Mouse (Mus musculus) C2C12 (cell line): ENCODE data around the gene Sdha.

Source experiments
- CTCF ChIP-seq: IDR thresholded peaks from one replicate; pipeline ENCODE4 v1.5.1; 2011; ENCODE audit not compliant: control insufficient read depth, insufficient read depth, insufficient read length
- FOSL1 ChIP-seq: IDR thresholded peaks from one replicate; pipeline ENCODE4 v1.8.0; 2011; ENCODE audit warnings: mild to moderate bottlenecking, low read length; ENCODE audit not compliant: poor library complexity, insufficient read depth, severe bottlenecking
- MAX ChIP-seq: IDR thresholded peaks from one replicate; pipeline ENCODE4 v1.6.1; 2011; ENCODE audit warnings: mild to moderate bottlenecking, control low read depth

DNA sequence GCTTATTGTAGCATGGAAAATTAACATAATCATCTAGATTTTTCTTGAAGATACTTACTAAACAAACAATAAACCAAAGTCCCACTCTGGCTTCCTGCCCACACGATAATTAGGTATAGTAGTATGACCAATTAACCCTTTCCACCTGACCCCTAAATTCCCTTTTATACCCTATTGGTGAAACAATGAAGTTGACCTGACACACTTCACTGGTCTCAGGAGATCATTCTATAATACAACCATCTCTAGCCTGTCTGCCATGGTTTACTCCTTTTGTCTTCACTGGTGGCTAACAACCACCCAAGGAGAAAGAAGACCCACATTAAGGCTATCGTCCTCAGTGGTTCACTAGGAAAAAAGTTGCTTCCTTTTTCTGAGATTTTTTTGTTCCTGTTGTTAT is 41.1 kb upstream of the Sdha start:
- TF ChIP-seq FOSL1 (no peak), CTCF (no peak), MAX (no peak)
